Mouse (Mus musculus) frontal cortex, postnatal 25 days (tissue): ENCODE measurements around the gene Iglon5.

Experiments used
- DNase-seq, 2 experiments: peaks; one replicate each; pipeline ENCODE4 v3.0.0; 2022; ENCODE audit warnings: low spot score in 2 of 2

The Iglon5 gene

DNA sequence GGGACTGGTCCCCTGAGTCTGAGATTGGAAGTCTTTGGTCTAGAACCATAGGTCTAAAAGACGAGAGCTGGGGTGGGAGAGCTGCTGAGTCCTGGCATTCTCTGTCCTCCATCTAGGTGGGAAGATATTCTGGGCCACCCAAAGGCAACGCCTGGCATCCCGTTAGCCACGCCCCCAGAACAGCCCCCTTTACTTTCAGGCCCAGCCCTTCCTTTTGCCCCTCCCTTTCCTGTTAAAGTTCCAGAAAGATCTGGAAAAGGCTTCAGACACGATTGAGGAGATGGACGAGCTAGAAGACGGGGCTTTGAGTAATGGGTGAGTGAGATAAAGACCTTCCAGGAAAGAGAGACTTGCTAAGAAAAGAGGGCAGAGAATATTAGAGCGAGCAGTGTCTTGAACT is 62.5 kb downstream of the Iglon5 start, which contains the start of gene Lim2:
Gene Lim2, plus strand, starts transcription at position 265 of the 400 bp plus-strand sequence.
- DNase-seq = no peak

DNA sequence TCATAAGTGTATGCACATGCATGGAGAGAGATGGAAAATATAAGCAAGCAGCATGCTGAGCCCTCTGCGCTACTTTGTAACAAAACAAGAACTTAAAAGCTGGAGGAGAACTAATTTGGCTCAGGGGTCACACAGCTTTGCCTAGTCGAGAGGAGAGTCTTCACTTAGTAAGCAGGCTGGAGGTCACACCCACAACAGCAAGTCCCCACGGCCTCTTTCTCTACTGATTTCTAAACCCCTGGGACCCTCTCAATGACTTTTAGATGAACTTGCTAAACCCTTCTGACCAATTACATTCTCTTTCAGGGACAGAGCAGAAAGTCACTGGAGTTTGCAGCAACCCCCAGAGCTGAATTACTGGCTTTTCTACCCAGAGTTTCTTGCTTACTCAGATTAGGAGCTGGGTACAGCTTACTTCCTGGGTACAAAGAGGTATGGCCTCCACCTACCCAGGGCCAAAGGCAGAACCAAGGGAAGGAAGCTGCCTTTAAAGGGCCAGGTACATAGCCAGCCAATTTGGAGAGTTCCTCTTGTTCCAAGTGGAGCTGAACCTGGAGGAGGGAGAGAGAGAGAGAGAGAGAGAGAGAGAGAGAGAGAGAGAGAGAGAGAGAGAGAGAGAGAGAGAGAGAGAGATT is 65.8 kb downstream of the Iglon5 start:
- DNase-seq = no peak

DNA sequence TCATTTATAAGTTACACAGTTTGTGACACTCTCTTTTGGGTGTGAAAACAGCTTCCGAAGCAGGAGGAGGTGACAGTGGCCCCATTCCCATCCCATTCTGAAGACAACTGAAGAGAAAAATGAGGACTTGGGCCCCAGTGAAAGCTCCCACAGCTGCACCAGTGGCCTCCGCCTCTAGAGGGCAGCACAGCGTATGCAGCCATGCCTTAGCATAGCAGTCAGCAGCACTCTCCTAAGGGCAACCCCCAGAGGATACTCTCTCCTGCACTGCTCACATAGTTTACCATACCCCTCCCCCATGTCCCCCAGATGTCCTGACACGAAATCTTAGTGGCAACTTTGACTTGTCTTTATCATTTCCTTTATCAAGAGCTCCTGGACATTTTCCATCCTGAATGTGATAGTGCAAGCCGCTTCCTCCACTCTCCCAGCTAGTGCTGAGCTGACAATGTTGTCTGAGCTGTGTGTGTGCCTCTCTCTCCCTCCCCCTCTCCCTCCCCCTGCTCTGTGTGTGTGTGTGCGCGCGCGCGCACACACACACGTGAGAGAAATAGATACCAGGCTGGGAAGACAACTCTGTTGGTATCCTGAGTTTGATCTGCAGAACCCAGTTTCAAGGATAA is 66.8 kb downstream of the Iglon5 start:
- peak; percentile 82 to 88 for DNase-seq
